In genomic region chr16:7345298-7345697, GRCm38 (mm10) we compare ENCODE assay signal across 16 mouse cellular contexts.
"Had no signal": no experiment of that assay in that cellular context is flagged by ENCODE, and none has a peak within 500 bp of the region (broad histone marks: within the 10 kb centered on the region; RNA-seq: fewer than 3 reads in every experiment).

No protein-coding gene starts in this region.

- H3K9me3 ChIP-seq: limb, embryonic 15.5 days; liver, embryonic 12.5 days; midbrain, embryonic 10.5 days; neural tube, embryonic 12.5 days had no signal

- H3K9ac ChIP-seq: limb, embryonic 15.5 days; liver, embryonic 12.5 days; lung, embryonic 14.5 days; neural tube, embryonic 12.5 days had no signal

- ATAC-seq: liver, embryonic 12.5 days had no signal

- H3K36me3 ChIP-seq: limb, embryonic 15.5 days; liver, embryonic 12.5 days; midbrain, embryonic 10.5 days; neural tube, embryonic 12.5 days had no signal

- H3K4me3 ChIP-seq: left cerebral cortex, adult 2 months; limb, embryonic 15.5 days; liver, embryonic 12.5 days; midbrain, embryonic 10.5 days; myocyte; neural tube, embryonic 12.5 days had no signal

- H3K4me1 ChIP-seq: liver, embryonic 12.5 days; neural tube, embryonic 12.5 days had no signal

- H3K27me3 ChIP-seq: limb, embryonic 15.5 days; liver, embryonic 12.5 days; neural tube, embryonic 12.5 days had no signal

- H3K4me2 ChIP-seq: limb, embryonic 15.5 days; liver, embryonic 12.5 days; lung, embryonic 14.5 days; neural tube, embryonic 12.5 days had no signal

- H3K27ac ChIP-seq: left cerebral cortex, adult 2 months; limb, embryonic 15.5 days; liver, embryonic 12.5 days; midbrain, embryonic 10.5 days; neural tube, embryonic 12.5 days had no signal

- DNase-seq: kidney, adult 9 months; kidney, postnatal 10 days; kidney, postnatal 4 days; lung, embryonic 14.5 days; lung, postnatal 10 days; lung, postnatal 4 days; midbrain, embryonic 14.5 days; right cerebral cortex, adult 18-20 months; right cerebral cortex, postnatal 25 days; thymus, postnatal 36 days had no signal
